Mouse (Mus musculus): ENCODE data around the gene Gucd1. TPM values are rescaled to one million over a fixed set of nuclear protein-coding genes. Genes with fewer than 3 reads are reported as not detected.
A peak's percentile ranks its signal among the peaks of the same experiment; 100 is the strongest.

Gucd1 gene
- polyA plus RNA-seq, 1 experiment from 2014 or later: 39.8 TPM

DNA sequence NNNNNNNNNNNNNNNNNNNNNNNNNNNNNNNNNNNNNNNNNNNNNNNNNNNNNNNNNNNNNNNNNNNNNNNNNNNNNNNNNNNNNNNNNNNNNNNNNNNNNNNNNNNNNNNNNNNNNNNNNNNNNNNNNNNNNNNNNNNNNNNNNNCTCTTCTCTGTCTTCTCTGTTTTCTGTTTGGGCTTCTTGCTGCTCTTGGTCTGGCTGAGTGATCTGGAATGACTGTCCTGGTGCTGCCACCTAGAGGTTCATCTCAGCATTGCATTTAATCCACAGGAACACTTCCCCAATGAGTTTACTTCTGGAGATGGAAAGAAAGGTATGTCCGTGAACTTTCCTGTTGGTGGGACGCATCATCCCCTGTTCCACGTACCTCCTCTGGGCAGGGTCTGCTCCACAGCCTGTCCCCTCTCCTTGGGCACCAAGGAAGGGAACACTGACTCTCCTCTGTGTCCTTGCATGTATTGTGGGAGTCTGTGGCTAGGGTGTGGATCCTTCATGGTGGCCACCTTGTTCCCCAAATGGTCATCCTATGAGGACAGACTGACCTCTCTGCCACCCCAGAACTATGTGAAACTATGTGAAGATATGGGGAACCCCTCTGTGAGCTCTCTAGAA lies 81.1 kb downstream of the Gucd1 start:
- H3K36me3 ChIP-seq: no peaks in the 10 kb centered on the region
- no peaks in the 10 kb centered on the region for H3K27me3 ChIP-seq (replicated peaks)
- H3K27ac ChIP-seq: no peak overlapping the region
- peak; percentile 42 for ATAC-seq
- H3K9ac ChIP-seq: no peak overlapping the region
- WGBS: 11% methylated on average over 3 of the region's 3 CpGs
- no peaks in the 10 kb centered on the region for H3K9me3 ChIP-seq
- peaks cover 7% of the 10 kb centered on the region; the same call in 1 of the 2 replicates for H3K4me1 ChIP-seq (replicated peaks)
- H3K4me2 ChIP-seq (replicated peaks): no peak overlapping the region
- H3K4me3 ChIP-seq (replicated peaks): no peak overlapping the region

DNA sequence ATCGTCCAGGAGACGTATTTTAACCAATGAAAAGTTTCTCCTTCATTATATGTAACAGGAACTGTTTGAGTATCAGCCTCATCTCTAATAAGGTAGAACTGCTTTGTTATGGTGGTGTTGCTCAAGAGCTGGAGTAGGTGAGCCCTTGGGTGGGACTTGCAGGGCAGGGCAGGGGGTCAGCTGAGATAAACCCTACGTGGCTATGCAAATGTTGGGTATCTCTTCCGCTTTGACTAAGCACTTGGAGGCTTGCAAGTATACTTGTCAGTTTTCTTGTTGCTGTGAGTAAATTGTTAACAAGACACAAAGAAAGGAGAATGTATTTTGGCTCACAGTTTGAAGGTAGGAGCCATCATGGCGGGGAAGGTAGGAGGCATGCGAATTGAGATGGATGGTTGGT lies 87.1 kb downstream of the Gucd1 start:
- Histone ChIP-seq H3K27me3 (replicated peaks) (no peaks in the 10 kb centered on the region), H3K9ac (no peak overlapping the region), H3K4me3 (replicated peaks) (no peak overlapping the region), H3K27ac (no peak overlapping the region), H3K4me2 (replicated peaks) (no peak overlapping the region), H3K4me1 (replicated peaks) (no peaks in the 10 kb centered on the region), H3K9me3 (no peaks in the 10 kb centered on the region), H3K36me3 (no peaks in the 10 kb centered on the region)
- WGBS: 93% methylated on average over 6 of the region's 6 CpGs
- no peak for ATAC-seq

DNA sequence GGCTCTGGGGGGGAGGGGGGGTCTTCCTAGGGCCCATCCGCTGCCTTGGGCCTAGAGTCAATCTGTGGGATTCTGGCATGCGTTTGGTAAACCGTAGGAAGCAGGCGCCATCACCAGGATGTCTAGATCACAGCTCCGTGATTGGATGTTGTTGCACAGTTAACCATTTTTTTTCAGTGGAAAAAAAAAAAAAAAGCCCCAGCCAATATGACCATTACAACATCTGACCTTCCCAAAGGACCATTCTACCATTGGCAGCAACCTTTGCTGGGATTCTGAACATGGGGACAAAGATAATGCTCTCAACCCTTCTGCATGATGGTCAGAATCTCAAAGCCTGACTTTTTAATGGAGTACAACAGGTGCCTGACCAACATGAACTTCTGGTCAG lies 87.6 kb downstream of the Gucd1 start:
- ATAC-seq: no peak
- Histone ChIP-seq H3K9me3 (no peaks in the 10 kb centered on the region), H3K36me3 (no peaks in the 10 kb centered on the region), H3K4me3 (replicated peaks) (no peak overlapping the region), H3K27ac (no peak overlapping the region), H3K4me1 (replicated peaks) (no peaks in the 10 kb centered on the region), H3K4me2 (replicated peaks) (no peak overlapping the region), H3K27me3 (replicated peaks) (no peaks in the 10 kb centered on the region), H3K9ac (no peak overlapping the region)
- WGBS: 93% methylated on average over 5 of the region's 5 CpGs

DNA sequence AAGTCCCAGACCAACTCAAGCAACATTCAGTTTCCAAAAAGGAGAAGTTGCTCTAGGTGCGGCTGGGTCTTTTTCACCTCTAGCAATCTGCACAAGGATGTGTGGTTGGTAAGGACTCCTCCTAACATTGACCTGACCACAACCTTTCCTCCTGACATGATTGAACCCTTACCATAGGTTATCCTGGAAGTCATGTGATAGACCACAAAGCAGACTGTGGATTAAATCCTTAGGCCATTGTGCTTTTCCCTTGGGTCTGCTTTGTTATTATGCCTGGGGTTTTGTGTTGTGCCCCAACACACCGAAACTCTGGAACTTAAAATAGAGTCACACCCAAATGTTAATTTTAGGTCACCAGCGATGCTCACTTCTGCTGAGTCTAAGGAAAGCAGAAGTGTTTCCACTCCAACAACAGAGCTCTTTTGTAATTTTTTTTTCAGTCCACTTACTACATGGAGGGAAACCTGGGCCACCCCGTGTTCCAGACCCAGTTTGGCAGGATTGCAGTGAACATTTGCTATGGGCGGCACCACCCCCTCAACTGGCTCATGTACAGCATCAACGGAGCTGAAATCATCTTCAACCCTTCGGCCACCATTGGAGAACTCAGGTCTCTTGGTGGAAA lies 88.1 kb downstream of the Gucd1 start:
- no peak overlapping the region for H3K9ac ChIP-seq
- no peaks in the 10 kb centered on the region for H3K36me3 ChIP-seq
- peak; percentile 41 for ATAC-seq
- H3K27ac ChIP-seq: peak overlapping the region; percentile 72
- H3K9me3 ChIP-seq: no peaks in the 10 kb centered on the region
- no peaks in the 10 kb centered on the region for H3K27me3 ChIP-seq (replicated peaks)
- H3K4me2 ChIP-seq (replicated peaks): peak overlapping the region; percentile 51
- WGBS: 82% methylated on average over 7 of the region's 7 CpGs
- H3K4me1 ChIP-seq (replicated peaks): no peaks in the 10 kb centered on the region
- H3K4me3 ChIP-seq (replicated peaks): no peak overlapping the region

DNA sequence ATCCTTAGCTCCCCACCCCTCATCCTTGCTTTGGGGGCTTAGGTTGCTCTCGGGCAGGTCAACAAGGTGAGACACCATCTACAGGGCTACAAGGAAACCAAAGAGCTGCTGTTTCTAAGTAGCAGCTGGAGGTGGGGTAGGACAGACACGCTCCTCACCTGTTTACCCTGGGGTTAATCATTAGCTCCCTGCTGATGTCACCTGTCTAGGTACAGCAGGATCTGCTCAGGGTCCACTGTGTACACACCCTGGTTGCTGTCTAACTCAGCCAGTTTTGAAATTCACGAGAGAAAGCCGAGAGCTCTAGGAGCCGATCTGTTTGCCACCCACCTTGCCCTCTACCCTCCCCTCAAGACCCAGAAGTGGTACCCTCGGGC lies 88.8 kb downstream of the Gucd1 start:
- H3K4me3 ChIP-seq (replicated peaks): 0 out of 2 replicates have a peak overlapping the region, but pooled peaks have one; percentile 9
- peak overlapping the region; percentile 72 for H3K27ac ChIP-seq
- no peaks in the 10 kb centered on the region for H3K36me3 ChIP-seq
- no peaks in the 10 kb centered on the region for H3K27me3 ChIP-seq (replicated peaks)
- H3K9ac ChIP-seq: no peak overlapping the region
- peak overlapping the region; percentile 51 for H3K4me2 ChIP-seq (replicated peaks)
- WGBS: 53% methylated on average over 6 of the region's 6 CpGs
- H3K4me1 ChIP-seq (replicated peaks): no peaks in the 10 kb centered on the region
- no peaks in the 10 kb centered on the region for H3K9me3 ChIP-seq
- peak; percentile 100 for ATAC-seq

DNA sequence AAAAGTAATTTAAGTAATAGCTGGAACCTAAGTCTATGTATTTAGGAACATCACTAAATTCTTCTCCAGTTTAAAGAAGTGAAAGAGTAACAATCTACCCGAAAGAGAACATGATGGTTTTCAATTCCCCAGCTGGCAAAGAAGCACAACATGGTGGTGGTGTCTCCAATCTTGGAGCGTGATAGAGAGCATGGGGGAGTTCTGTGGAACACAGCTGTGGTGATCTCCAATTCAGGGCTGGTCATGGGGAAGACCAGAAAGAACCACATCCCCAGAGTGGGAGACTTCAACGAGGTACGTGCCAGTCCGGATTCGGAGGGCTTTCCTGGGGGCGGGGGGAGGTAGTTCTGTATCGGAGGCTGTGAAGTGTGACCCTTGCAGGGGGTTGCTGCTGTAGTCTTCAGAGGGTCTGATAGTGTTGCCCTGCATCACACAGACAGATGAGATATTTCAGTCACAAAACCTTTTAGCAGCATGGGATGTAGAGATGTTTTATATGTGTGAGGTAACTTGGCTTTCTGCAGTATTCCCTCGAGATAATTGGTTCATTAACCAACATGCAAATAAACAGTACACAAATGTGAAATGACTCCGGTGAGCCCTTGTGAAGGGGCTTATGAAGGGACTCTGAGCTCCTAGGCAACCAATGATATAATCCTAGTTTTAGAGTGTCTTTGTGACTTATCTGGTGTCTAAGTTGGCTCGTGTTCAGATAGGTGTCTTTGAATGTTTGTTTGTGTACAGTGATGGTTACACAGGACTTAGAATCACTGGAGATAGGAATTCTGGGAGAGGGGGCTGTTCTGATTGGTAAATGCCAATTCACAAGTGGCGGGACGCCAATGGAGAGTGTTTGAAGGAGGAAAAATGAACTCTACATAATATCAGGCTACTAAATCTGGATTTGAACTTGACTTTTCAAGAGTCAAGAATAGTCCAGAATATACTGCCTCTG lies 89.4 kb downstream of the Gucd1 start:
- no peaks in the 10 kb centered on the region for H3K9me3 ChIP-seq
- no peak overlapping the region for H3K4me3 ChIP-seq (replicated peaks)
- no peaks in the 10 kb centered on the region for H3K4me1 ChIP-seq (replicated peaks)
- 78% methylated on average over 13 of the region's 13 CpGs for WGBS
- peak; percentile 34 for ATAC-seq
- no peaks in the 10 kb centered on the region for H3K27me3 ChIP-seq (replicated peaks)
- no peak overlapping the region; the same call in 1 of the 2 replicates for H3K27ac ChIP-seq
- H3K4me2 ChIP-seq (replicated peaks): peak overlapping the region; percentile 51
- no peak overlapping the region for H3K9ac ChIP-seq
- H3K36me3 ChIP-seq: no peaks in the 10 kb centered on the region

DNA sequence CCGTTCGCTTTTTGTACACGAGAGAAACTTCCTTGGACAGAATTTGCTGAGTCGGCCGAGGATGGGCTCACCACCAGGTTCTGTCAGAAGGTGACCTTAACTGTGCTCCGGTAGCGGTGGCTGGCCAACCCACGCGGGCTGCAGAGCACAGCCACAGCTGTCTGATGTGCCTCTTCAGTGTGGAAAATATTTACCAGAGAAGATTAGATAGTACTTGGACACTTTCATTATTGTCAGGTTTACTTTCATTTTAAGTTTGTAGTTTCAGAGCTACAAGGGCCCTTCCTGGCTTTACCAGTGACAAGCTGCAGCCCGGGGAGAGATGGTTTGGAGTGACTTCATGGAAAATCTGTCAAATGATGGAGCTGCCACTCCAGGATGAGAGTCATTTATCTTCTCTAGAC lies 93.3 kb downstream of the Gucd1 start:
- no peaks in the 10 kb centered on the region for H3K36me3 ChIP-seq
- no peaks in the 10 kb centered on the region for H3K27me3 ChIP-seq (replicated peaks)
- no peak for ATAC-seq
- H3K9ac ChIP-seq: no peak overlapping the region
- no peak overlapping the region for H3K27ac ChIP-seq
- H3K4me1 ChIP-seq (replicated peaks): no peaks in the 10 kb centered on the region
- H3K9me3 ChIP-seq: no peaks in the 10 kb centered on the region
- no peak overlapping the region for H3K4me3 ChIP-seq (replicated peaks)
- WGBS: 68% methylated on average over 10 of the region's 10 CpGs
- H3K4me2 ChIP-seq (replicated peaks): no peak overlapping the region

DNA sequence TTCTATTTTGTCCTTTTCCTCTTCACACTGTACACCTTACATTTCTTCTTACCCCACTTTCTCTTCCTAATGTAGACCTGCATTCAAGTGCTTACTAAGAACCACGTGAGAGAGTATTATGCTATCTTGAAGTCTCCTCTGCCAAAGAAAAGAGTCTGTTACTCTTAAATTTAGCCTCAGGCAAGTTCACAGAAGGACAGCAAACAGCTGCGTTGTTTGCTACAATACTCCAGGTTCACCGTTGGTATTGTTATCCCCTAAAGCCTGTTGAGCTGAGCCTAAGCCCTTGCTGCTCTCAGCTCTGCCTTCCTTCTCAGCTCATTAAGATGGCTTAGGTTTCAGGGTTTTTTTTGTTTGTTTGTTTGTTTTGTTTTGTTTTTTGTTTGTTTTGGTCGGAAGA lies 99.0 kb downstream of the Gucd1 start:
- no peaks in the 10 kb centered on the region for H3K9me3 ChIP-seq
- no peaks in the 10 kb centered on the region for H3K36me3 ChIP-seq
- no peak overlapping the region for H3K9ac ChIP-seq
- no peak overlapping the region for H3K4me2 ChIP-seq (replicated peaks)
- no peak for ATAC-seq
- no peaks in the 10 kb centered on the region for H3K27me3 ChIP-seq (replicated peaks)
- no peaks in the 10 kb centered on the region for H3K4me1 ChIP-seq (replicated peaks)
- no peak overlapping the region for H3K27ac ChIP-seq
- 68% methylated on average over 4 of the region's 4 CpGs for WGBS
- H3K4me3 ChIP-seq (replicated peaks): no peak overlapping the region

DNA sequence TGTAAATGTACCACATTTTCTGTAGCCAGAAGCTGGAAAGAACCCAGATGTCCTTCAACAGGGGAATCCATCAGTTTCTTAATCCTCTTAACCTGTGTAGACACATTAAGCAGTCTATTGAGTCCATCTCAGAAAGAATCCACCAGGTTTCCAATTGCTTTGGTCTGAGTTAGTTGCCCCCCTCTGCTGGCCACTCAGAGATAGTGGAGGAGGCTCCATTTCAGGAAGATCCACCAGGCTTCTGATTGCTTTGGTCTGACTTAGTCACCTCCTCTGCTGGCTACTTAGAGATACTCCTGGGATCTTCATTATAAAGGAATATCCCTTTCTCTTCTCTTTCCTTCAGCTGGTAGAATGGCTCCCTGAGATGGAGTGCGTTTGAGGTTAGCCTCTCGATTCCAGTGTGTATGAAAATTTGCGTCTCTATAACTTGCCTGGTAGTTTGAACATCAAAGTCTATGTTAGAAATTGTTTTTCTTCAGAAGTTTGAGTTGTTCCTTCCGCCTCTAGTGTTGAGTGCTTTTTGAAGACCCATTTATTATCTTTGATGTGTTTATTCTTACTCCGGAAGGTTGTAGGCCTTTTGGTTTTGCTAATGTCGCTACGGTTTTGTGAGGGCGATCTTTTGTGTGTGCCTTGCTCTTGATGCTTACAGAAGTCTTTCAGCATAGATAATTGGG lies 100.3 kb downstream of the Gucd1 start:
- Histone ChIP-seq H3K36me3 (no peaks in the 10 kb centered on the region), H3K9ac (no peak overlapping the region), H3K4me1 (replicated peaks) (peaks cover 7% of the 10 kb centered on the region; the same call in 1 of the 2 replicates), H3K9me3 (no peaks in the 10 kb centered on the region), H3K4me3 (replicated peaks) (no peak overlapping the region), H3K4me2 (replicated peaks) (no peak overlapping the region), H3K27ac (no peak overlapping the region), H3K27me3 (replicated peaks) (no peaks in the 10 kb centered on the region)
- WGBS: 71% methylated on average over 8 of the region's 8 CpGs
- no peak for ATAC-seq

DNA sequence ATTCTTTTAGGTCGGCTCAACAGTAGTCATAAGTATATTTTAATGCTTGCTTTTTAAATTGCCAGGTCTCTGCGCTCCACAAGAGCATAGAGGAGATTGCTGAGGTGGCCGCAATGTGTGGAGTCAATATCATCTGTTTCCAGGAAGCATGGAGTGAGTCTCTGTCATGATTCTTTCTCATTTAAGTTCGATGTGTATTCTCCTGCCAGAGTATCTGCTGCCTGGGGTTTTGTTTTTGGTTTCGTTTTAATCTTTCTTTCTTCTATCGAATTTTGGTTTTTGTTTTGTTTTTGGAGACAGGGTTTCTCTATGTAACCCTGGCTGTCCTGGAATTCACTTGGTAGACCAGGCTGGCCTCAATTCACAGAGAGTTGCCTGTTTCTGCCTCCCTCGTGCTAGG lies 102.8 kb downstream of the Gucd1 start:
- 85% methylated on average over 7 of the region's 7 CpGs for WGBS
- H3K4me1 ChIP-seq (replicated peaks): peaks cover 12% of the 10 kb centered on the region; the same call in 1 of the 2 replicates
- H3K4me2 ChIP-seq (replicated peaks): no peak overlapping the region

DNA sequence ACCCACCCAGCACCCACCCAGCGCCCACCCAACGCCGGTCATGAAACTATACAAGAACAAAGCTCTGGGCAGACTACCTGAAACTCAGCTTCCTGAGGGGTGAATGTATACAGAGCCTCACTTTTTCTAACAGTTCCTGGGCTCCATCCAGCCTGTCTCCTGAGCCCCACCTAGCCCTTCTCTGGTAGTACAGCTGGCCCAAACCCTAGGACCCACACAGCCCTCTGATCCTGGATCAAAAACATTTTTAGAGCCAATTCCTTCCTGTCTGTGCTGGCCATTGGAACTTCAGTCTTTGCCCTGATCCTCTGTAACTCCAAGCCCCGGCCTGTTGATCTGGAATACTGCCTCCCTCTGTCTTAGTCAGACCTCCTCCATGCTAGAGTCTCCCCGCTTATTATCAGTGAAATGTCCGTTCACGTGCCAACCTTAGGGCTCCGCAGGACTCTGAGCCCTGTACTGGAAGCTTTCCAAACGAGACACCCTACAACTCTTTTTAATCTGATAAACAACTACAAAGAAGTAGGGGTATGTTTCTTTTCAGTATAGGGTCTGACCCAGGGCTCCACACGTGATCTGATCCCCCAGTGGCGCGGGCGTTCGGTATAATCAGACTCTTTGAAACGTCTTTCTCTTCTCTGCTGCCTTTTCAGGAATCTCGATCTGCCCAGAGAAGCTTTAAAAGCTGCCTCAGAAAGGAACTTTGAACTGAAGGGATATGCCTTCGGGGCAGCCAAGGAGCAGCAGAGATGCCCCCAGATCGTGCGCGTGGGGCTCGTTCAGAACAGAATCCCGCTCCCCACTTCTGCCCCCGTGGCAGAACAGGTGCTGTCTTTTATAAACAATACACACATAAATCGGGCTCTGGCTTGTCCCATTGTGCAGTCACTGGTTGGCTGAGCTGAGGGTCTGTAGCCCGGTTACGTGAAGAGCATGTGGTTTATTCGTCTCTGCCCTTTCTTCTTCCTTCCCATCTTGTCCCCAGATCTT lies 105.4 kb downstream of the Gucd1 start:
- no peak overlapping the region for H3K27ac ChIP-seq
- no peak overlapping the region for H3K4me3 ChIP-seq (replicated peaks)
- peak overlapping the region; percentile 33; the same call in 1 of the 2 replicates for H3K4me2 ChIP-seq (replicated peaks)
- no peaks in the 10 kb centered on the region for H3K27me3 ChIP-seq (replicated peaks)
- ATAC-seq: peak; percentile 80
- peaks cover 12% of the 10 kb centered on the region; the same call in 1 of the 2 replicates for H3K4me1 ChIP-seq (replicated peaks)
- H3K9me3 ChIP-seq: no peaks in the 10 kb centered on the region
- no peaks in the 10 kb centered on the region for H3K36me3 ChIP-seq
- WGBS: 48% methylated on average over 27 of the region's 27 CpGs
- H3K9ac ChIP-seq: no peak overlapping the region

More for the DNA sequence above, 102.8 kb downstream of the Gucd1 start:
- Histone ChIP-seq H3K27ac (no peak overlapping the region), H3K9ac (no peak overlapping the region), H3K9me3 (no peaks in the 10 kb centered on the region), H3K27me3 (replicated peaks) (no peaks in the 10 kb centered on the region), H3K4me3 (replicated peaks) (no peak overlapping the region), H3K36me3 (no peaks in the 10 kb centered on the region)
- no peak for ATAC-seq
